Mouse (Mus musculus): ENCODE measurements around the gene Ssu72.
"Not testable (repeated sequence)": the region's sequence is repeated elsewhere in the genome, so short reads cannot be mapped to it uniquely, and the experiment has no call there.

Gene Ssu72

DNA sequence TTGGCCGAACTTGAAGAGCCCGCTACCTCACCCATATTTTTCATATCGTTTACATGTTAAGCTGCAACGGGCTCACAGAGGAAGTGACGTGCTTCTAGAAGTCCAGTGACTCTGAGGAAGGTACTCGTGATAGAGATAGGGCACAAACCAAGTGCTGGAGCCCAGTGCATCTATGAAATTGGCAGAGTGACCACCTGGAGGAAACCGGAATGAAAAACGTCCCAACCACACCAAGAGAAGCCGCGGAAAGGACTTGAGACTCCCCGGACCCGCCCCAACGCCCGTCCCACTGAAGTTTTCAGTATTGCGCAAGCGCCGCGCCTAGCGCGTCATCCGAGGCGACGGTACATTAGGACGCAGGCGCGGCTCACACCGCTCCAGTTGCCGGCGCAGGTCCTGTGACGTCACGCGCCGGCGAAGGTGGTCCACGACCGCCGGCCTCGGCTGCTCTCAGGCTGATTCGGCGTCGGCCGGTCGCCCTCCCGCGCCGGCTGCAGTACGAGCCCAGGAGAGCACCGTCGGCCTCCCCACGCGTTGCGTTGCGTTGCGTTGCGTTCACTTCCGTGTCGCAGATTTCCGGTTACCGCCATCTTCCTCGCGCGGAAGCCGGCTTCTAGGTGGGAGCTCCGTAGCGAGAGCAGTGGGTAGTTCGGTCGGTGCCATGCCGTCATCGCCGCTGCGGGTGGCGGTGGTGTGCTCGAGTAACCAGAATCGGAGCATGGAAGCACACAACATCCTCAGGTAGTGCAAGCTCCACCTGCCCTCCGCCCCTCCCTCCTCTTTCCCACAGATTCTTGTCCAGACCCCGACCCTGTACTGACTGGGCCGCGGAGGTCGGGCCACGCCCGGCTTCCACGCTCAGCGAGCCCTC, at the start of gene Ssu72:
Gene Ssu72 (plus strand): TSS at position 80 of the 871 bp plus-strand sequence.
- peak; percentile 95 for DNase-seq (ENCODE audit: low spot score in 2 of 2)

DNA sequence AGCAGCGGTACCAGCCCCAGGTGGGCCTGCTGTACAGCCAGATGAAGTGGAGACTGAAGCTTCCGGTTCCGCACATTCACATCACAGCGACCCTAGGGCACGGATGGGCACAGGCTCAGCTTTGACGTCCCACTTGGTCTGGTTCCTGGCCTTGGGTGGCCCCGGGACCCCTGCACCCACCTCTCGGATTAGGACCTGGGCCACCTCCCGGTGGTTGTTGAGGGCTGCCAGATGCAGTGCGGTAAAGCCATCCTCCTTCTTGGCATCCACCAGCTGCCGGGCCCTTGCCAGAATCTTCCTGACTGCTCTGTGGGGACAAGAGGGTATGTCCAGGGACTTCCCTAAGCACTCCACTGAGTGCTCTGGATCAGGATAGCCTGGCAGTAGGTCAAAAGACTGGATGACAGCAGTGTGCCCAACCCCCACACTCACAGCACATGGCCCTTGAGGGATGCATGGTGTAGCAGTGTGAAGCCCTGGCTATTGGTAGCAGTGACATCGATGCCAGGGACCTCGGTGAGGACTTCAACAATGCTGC, 48.3 kb upstream of the Ssu72 start:
- DNase-seq (ENCODE audit: low spot score in 2 of 2): no peak

DNA sequence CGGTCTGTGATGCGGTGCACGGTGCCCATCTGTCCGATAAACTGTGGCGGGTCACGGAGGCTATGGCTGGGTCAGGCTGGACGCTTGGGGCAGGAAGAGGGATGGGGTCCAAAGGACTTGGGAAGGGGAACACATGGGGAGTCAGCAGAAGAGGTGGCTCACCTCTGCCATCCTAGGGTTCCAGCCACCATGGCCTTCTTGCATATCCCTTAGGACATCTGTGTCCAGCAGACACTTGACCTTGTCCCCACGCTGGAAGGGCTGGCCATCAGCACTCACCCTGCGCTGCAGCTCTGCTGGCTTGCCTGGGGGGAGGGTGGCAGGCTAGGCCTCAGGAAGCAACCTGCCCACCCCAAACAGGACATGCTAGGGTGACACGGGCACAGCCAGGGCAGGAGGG, 45.6 kb upstream of the Ssu72 start:
- DNase-seq (ENCODE audit: low spot score in 2 of 2): no peak

DNA sequence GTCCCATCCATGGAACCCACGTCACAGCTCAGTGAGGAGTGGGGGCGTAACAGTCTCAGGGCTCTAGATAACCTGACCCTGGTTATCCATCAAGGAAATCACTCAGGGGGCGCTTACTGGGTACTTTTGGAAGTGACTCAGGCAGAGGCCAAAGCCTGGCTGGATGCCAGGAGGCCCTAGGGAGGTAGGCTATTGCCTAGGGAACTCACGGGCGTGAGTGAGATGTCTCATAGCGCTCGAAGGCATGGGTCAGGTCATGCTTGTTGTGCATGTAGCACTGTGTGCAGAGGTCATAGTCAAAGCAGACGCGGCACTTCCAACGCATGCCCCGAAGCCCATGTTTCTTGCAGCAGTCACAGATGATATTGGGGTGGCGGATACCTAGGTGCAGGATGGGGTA, 44.0 kb upstream of the Ssu72 start:
- no peak for DNase-seq (ENCODE audit: low spot score in 2 of 2)

DNA sequence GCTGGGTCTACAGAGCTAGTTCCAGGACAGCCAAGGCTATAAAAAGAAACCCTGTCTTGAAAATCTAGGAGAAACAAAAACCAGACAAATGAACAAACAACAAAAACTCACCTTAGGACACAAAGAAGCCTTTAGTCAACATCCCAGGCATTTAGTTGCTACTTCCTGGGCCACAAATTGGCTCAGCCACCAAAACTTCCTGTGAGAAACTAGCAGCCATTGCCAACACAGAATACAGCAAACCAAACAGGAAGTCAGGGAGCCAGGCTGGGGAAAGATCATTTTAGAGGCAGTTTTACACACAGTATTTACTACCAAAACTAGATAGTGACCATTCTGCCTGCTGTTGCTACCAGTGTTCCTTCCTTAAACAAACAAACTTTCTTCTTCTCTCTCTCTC, 37.7 kb upstream of the Ssu72 start:
- no peak for DNase-seq (ENCODE audit: low spot score in 2 of 2)

DNA sequence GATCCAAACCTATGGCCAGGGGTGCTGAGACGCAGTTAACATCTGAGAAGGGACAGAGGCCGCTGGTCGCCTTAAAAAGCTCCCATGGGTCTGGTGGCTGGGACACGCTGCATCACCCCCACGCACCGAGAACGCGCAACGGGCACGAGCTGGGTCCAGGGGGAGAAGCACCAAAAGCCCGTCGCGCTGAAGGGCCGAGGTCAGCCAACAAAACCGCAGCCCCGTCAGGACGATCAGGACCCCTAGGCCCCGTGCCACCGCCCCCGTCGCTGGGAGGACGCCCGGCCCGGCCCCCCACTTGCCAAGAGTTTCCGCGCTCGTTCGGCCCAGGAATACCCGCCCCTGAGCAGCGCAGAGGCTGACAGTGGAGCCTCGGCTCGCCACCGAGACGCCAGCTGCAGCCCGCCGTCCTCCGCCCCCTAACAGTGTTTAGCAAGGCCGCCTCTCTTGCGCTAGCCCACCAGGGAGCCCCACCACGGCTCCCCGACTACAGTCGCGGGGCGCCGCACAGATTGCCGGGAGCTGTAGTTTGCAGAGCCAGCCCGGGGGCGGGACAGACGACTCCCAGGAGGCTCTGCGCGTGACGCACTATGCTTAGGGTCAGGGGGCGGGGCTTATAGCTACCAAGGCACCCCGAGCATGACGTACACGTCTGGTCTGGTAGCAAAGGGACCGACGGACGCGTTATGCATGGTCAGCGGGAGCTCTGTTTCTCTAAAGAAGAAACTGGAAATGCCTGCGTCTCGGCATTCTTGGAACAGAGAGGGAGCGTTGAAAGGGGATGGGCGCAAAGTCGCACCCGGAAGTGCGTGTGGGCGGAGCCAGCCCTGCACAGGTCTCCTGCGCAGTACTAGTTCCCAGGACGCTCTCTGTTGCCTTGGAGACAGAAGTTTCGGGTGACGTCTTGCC, 35.7 kb upstream of the Ssu72 start, which contains the start of gene Mib2:
Gene Mib2 (minus strand): TSS at position 510 of the 909 bp plus-strand sequence.
- peak; percentile 99 for DNase-seq (ENCODE audit: low spot score in 2 of 2)

DNA sequence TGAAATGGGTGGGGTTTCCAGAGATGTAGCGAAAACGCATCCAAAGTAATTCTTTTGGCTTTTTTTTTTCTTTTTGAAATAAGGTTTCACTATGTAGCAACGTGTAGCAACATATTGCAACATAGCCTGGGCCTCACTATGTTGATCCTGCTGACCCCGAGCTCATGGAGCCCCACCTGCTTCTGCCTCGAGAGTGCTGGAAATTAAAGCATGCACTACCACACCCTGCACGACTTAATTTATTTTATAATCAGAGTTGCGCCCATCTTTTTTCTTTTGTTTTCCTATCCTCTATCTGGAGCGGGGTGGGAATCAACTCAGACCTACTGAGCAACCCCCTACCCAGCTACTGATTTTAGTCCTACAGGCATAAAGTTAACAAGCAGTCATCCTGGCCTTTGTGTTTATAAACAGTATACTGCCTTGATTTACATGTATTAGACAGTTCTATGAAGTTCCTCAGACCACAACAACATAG, 35.0 kb upstream of the Ssu72 start:
- DNase-seq (ENCODE audit: low spot score in 2 of 2): no peak

DNA sequence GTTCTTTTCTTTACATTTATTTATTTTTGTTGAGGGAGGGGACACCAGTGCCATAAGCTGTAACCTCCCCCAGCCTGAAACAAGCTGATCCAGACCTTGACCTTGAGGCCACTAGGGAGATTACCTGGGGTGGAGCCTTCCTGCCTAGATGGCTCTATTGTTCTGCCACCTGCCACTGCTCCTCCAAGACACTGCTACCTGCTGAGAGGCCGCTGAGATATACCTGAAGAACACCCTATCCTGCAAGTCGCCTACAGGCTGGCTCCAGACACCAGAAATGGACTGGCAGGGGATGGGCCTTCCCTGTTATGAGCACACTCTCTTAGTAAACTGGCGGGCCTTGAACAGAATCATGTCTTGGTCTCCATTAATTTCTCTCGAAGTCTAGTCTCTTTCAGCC, 34.4 kb upstream of the Ssu72 start:
- not testable (repeated sequence) for DNase-seq (ENCODE audit: low spot score in 2 of 2)

DNA sequence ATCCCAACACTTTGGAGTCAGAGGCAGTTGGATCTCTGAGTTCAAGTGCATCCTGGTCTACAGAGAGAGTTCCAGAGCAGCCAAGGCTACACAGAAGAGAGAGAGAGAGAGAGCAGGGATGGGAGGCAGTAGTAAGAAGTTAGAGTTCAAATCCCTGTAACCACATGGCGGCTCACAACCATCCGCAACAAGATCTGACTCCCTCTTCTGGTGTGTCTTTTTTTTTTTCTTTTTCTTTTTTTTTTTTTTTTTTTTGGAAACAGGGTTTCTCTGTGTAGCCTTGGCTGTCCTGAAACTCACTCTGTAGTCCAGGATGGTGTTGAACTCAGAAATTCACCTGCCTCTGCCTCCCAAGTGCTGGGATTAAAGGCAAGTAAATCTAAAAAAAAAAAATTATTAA, 32.5 kb upstream of the Ssu72 start:
- DNase-seq (ENCODE audit: low spot score in 2 of 2): no peak

DNA sequence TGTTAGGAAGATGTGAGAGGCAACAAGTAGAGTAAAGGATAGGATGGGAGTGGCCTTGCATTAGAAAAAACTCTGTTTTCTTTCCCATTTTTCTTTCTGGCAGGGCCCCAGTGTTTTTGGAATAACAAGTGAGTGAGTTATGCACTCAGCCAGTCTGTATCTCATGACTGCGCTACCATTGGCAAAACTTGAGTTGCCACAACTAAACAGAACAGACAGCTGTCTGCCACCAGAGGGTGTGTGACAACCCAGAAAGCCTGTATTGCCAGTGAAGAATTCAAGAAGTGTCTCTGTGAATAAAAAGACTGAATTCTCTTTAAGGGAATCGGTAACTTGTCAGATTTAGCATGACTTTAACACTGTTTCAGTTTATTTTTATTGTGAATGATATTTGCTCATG, 28.6 kb upstream of the Ssu72 start:
- DNase-seq (ENCODE audit: low spot score in 2 of 2): no peak

DNA sequence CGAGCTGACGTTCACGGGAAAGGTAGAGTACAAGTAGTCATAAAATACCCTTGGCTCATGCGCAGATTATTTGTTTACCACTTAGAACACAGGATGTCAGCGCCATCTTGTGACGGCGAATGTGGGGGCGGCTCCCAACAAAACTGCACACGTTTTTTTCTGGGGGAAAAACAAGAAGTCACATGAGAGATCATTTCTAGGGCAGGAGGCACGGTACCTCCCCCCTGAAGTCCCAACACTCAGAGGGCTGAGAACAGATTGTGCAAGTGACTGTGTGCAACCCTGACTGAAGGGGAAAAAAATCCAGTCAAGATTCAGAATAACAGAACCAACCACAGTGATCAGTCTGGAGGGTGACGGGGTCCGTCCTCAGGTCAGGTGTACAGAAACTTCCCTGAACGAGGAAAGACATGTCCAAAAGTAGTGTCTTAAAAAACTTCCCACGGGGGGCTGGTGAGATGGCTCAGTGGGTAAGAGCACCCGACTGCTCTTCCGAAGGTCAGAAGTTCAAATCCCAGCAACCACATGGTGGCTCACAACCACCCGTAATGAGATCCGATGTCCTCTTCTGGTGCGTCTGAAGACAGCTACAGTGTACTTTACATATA, 20.8 kb upstream of the Ssu72 start:
- not testable (repeated sequence) for DNase-seq (ENCODE audit: low spot score in 2 of 2)

DNA sequence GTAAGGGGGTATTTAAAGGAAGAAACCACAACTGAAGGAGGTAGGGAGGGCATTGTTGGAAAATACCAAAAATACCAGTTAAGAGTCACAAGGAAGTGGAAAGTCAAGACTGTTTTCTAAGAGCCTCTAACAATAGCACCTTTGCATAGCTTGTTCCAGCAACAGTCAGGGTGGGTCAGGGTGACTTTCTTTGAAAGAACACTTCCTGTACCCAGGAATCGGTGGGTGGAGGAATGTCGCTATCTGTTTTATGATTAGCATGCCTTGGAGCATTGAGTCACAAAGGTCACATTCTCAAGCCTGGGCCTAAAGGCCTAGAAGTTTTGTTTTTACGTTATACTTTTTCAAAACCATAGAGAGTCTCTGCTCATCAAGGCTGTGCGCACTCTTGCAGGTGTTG, 16.8 kb upstream of the Ssu72 start:
- DNase-seq (ENCODE audit: low spot score in 2 of 2): not testable (repeated sequence)

DNA sequence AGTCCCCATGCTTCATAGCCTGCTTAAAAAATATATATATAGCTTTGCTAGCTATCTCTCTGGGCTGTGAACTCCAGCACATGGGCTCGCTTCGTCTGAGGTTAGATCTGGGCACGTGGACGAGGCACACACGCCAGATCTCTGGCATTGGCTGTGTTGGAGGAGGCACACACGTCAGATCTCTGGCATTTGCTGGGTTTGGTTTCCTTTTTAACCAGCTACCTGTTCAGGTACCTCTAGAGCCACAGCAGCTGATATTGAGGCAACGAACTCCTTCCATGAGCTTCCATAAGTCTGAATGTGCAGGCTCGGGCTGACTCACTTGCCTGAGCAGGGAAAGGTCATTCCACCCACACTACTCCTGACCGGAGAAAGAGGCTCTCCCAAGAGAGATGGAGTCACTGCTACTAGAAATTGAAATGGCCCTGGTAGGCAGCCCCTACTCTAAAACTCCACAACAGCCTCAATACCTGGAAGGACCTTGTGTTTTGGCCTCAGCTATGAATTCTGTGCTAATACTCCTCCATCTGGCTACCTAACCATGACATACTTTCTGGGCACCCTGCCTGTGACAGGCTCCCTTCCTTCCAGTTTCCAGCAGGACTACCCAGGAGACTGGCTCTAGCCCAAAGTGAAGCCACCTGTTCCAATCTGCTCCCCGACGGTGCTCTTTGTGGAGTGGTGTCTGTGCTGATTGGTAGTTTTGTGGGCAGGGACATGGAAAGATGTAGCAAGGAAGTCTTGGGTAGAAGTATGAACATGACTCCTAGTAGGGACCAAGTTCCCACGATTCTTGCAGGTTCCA, 13.8 kb upstream of the Ssu72 start:
- no peak for DNase-seq (ENCODE audit: low spot score in 2 of 2)

DNA sequence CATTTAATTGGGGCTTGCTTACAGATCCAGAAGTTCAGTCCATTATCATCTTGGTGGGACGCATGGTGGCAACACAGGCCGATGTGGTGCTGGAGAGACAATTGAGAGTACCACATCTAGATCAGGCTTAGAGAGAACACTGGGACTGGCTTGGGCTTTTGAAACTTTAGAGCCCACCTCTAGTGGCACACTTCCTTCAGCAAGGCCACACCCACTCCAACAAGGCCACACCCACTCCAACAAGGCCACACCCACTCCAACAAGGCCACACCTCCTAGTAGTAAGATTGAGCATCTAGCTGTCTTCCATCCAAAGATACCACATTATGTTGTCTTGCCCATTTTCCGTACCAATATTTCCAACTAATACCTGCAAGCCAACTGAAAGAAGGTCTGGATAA, 12.2 kb upstream of the Ssu72 start:
- DNase-seq (ENCODE audit: low spot score in 2 of 2): no peak

DNA sequence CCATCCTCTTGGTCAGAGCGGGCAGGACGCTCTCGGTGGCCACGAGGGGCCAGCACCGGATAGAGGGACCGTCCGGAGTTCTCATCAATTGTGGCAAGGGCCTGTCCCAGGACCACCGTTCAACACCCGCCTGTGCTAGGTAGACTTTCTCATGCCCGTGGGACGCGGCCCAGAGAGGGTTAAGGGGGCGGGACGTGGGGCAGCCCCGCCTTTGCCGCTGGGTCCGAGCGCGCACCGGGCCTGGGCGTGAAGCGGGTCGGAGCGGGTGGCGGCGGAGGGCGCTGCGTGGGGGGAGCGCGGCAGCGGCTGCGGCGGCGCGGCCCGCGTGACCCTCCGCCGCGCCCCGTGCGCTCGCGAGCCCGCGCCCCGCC, 10.5 kb upstream of the Ssu72 start, which contains the start of gene Fndc10:
Gene Fndc10 (plus strand): TSS at position 232 of the 371 bp plus-strand sequence.
- DNase-seq (ENCODE audit: low spot score in 2 of 2): peak; percentile 74 to 77

DNA sequence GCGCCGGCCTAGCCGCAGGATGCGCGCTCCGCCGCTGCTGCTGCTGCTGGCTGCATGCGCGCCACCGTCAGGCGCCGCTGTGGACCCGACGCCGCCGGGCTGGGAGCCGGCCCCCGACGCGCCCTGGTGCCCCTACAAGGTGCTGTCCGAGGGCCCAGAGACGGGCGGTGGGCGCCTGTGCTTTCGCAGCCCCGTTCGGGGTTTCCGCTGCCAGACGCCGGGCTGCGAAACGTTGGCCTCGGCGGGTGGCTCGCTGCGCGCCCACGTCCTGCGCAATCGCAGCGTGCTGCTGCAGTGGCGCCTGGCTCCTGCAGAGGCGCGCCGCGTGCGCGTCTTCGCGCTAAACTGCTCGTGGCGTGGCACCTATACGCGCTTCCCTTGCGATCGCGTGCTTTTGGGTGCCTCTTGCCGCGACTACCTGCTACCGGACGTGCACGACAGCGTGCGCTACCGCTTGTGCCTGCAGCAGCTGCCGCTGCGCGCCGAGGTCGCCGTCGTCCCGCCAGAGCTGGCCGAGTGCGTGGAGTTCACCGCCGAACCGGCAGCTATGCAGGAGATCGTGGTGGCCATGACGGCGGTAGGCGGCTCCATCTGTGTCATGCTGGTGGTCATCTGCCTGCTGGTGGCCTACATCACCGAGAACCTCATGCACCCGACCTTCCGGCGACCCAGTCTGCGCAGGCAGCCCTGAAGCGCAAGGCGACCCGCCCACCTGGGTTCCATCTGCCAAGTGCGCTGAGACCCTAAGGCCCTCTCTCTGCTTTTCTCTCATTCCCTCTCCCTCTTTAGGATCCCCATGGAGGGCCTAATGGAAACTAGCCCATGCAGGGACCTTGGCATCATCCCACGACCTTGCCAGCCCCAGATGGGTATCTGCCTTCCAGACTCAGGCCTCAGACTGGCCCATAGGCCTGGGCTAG, 9.9 kb upstream of the Ssu72 start:
- peak; percentile 79 to 87 for DNase-seq (ENCODE audit: low spot score in 2 of 2)

DNA sequence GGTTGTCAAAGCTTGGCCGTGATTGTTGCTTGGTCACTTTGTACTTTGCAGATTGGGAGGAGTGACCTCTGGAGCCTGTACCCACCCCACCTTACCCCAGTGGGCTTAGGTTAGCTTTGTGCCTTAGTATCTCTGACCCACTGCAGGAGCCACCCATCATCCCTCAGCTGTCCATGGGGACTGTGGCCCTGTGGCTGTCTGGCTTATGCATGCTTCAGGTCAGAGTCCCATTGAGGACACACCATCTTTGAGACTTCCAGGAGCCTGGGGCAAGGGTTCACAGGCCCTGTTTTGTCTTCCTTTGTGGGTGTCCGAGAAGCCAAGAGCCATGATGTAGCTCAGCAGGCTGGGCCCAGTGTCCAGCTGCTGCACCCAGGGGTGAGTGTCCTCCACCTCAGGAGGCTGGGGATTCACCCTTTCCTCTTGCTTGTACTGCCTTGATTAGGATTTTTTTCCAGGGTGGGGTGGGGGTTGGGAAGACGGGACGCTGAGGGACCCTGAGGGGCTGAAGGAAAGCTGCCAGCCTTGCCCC, 9.0 kb upstream of the Ssu72 start:
- peak in 1 of 2 experiments; percentile 7 for DNase-seq (ENCODE audit: low spot score in 2 of 2)

DNA sequence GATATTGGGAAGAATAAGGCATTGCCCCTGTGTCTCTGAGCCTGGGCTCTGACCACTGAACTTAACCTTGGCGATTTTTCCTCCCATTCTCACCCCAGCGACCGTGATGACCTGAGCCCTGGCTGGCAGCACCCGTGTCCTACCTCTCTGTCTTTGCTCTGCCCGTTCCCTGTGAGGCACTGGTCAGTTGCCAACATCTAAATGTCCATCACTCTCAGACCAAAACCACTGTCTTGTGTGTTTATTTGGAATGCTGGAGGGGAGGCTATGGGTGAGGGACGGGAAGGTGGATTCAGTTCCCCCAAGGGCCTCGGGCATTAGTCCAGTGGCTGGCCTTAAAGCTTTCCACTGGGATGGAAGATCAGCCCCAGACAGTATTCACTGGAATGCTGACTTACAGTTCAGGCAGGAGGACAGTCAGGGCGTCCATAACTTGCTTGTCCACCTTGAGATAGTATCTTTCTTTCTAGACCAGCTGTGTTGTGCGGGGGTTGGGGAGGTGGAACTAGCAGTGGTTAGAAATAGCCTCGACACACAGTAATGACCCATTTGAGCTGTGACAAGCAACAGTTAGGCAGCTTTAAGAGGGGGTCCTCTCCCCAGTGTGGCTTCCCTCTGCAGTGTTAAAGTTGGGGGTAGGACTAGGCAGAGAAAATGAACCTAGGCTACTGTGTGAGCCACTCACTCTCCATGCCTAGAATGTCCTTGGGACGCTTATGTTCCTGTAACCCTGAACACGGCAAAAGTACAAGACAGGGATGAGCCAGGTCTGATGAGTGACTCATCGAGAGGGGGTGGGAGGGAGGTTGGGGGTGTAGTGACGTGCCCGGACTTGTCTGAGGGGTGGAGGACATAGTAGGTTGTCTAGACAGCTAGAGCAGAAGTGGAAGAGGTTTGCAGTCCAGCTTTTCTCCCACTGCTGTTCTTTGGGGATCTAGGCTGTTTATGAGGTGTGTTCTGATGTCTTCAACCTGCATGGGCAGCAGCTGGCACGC, 8.0 kb upstream of the Ssu72 start:
- DNase-seq (ENCODE audit: low spot score in 2 of 2): no peak

Measured in frontal cortex, postnatal 36 days (tissue).